Mouse (Mus musculus) hindbrain, embryonic 16.5 days (tissue): Measurements from ENCODE around the gene Olfr1061. TPM values are rescaled to one million over a fixed set of nuclear protein-coding genes. Genes with fewer than 3 reads are reported as not detected.
"Not testable (repeated sequence)": the region's sequence is repeated elsewhere in the genome, so short reads cannot be mapped to it uniquely, and the experiment has no call there.

Experiments used
- ATAC-seq: fragments of 200-750 bp; cut with Nextera tagmentation; 2 replicates; pipeline ENCODE4 v1.8.0; 2017; ENCODE audit warnings: moderate TSS enrichment, moderate library complexity
- H3K27ac ChIP-seq: fragments of 300-500 bp; sonication (generic); 2 replicates; pipeline ENCODE4 v1.5.1; 2014; ENCODE audit warnings: low read depth, mild to moderate bottlenecking, control low read depth, low read length, moderate library complexity
- H3K27me3 ChIP-seq: fragments of 300-500 bp; sonication (generic); replicated peaks from 2 replicates; pipeline ENCODE4 v1.6.1; 2014; ENCODE audit warnings: low read length; ENCODE audit not compliant: control insufficient read depth, insufficient read depth
- H3K36me3 ChIP-seq: fragments of 300-500 bp; sonication (generic); 2 replicates; pipeline ENCODE4 v1.6.1; 2014; ENCODE audit warnings: mild to moderate bottlenecking, low read length, moderate library complexity, mixed read lengths; ENCODE audit not compliant: control insufficient read depth, insufficient read depth
- H3K4me1 ChIP-seq: fragments of 300-500 bp; sonication (generic); 2 replicates; pipeline ENCODE4 v1.6.1; 2014; ENCODE audit warnings: low read depth, low read length; ENCODE audit not compliant: control insufficient read depth, insufficient read depth
- H3K4me2 ChIP-seq: fragments of 300-500 bp; sonication (generic); 2 replicates; pipeline ENCODE4 v1.6.1; 2014; ENCODE audit warnings: mild to moderate bottlenecking, low read length, control low read depth, moderate library complexity
- H3K4me3 ChIP-seq: fragments of 300-500 bp; sonication (generic); 2 replicates; pipeline ENCODE4 v1.5.1; 2014; ENCODE audit warnings: mild to moderate bottlenecking, low read length, control low read depth, moderate library complexity
- H3K9ac ChIP-seq: fragments of 300-500 bp; sonication (generic); 2 replicates; pipeline ENCODE4 v1.6.1; 2014; ENCODE audit warnings: low read depth, mild to moderate bottlenecking, control low read depth, low read length, moderate library complexity
- H3K9me3 ChIP-seq: fragments of 300-500 bp; sonication (generic); 2 replicates; pipeline ENCODE4 v1.6.1; 2014; ENCODE audit warnings: mild to moderate bottlenecking, low read length, moderate library complexity; ENCODE audit not compliant: control insufficient read depth
- WGBS: fragments of 180-500 bp; shearing (Covaris S2); extraction: QIAGEN DNeasy Blood & Tissue Kit; methylation state at CpG from one replicate; pipeline ENCODE4 v1.1.7; 2014; 5-methylcytosine and 5-hydroxymethylcytosine counted together
- polyA plus RNA-seq: library from polyadenylated mRNA; unstranded; fragments of >200 nt; fragmentation: Nextera tagmentation; extraction: Ambion mirVana; gene quantifications from 2 replicates; pipeline ENCODE4 v1.2.1, GENCODE M21; 2015

Gene Olfr1061
- polyA plus RNA-seq, 1 experiment from 2014 or later: not detected

- H3K36me3 ChIP-seq, H3K9me3 ChIP-seq, H3K4me3 ChIP-seq, H3K4me2 ChIP-seq, ATAC-seq, H3K27ac ChIP-seq, H3K27me3 ChIP-seq, H3K4me1 ChIP-seq, H3K9ac ChIP-seq: not testable (repeated sequence)
- WGBS: no CpG with 5 or more reads among the region's 6 CpGs
Measured at GRCm38 (mm10) chr2:86366342-86366741, 47.5 kb downstream of the Olfr1061 start.

Other genes starting within 250 kb of the Olfr1061 start
- not detected in 2 replicates for gene Olfr1043, start 246.5 kb downstream of the Olfr1061 start, polyA plus RNA-seq
- not detected in 2 replicates for gene Olfr1044, start 236.2 kb downstream of the Olfr1061 start, polyA plus RNA-seq
- gene Olfr52, start 228.4 kb downstream of the Olfr1061 start, polyA plus RNA-seq: not detected in 2 replicates
- not detected in 2 replicates for gene Olfr1045, start 211.0 kb downstream of the Olfr1061 start, polyA plus RNA-seq
- gene Olfr1046, start 194.7 kb downstream of the Olfr1061 start, polyA plus RNA-seq: not detected in 2 replicates
- not detected in 2 replicates for gene Olfr1047, start 182.6 kb downstream of the Olfr1061 start, polyA plus RNA-seq
- gene Olfr1048, start 173.8 kb downstream of the Olfr1061 start, polyA plus RNA-seq: not detected in 2 replicates
- not detected in 2 replicates for gene Olfr1049, start 155.7 kb downstream of the Olfr1061 start, polyA plus RNA-seq
- not detected in 2 replicates for gene Olfr1051, start 135.0 kb downstream of the Olfr1061 start, polyA plus RNA-seq
- gene Olfr1052, start 121.6 kb downstream of the Olfr1061 start, polyA plus RNA-seq: not detected in 2 replicates
- gene Olfr1053, start 98.8 kb downstream of the Olfr1061 start, polyA plus RNA-seq: not detected in 2 replicates
- not detected in 2 replicates for gene Olfr1054, start 78.6 kb downstream of the Olfr1061 start, polyA plus RNA-seq
- gene Olfr1055, start 63.8 kb downstream of the Olfr1061 start, polyA plus RNA-seq: not detected in 2 replicates
- gene Olfr1056, start 51.6 kb downstream of the Olfr1061 start, polyA plus RNA-seq: not detected in 2 replicates
- gene Olfr1057, start 35.7 kb downstream of the Olfr1061 start, polyA plus RNA-seq: not detected in 2 replicates
- gene Olfr1058, start 25.5 kb downstream of the Olfr1061 start, polyA plus RNA-seq: not detected in 2 replicates
- not detected in 2 replicates for gene Olfr1062, start 12.7 kb upstream of the Olfr1061 start, polyA plus RNA-seq
- gene Olfr1065, start 36.5 kb upstream of the Olfr1061 start, polyA plus RNA-seq: not detected in 2 replicates
- gene Olfr1066, start 42.2 kb upstream of the Olfr1061 start, polyA plus RNA-seq: not detected in 2 replicates
- gene Olfr228, start 73.3 kb upstream of the Olfr1061 start, polyA plus RNA-seq: not detected in 2 replicates
- not detected in 2 replicates for gene Olfr1076, start 94.4 kb upstream of the Olfr1061 start, polyA plus RNA-seq
- gene Olfr1079, start 128.4 kb upstream of the Olfr1061 start, polyA plus RNA-seq: not detected in 2 replicates
- gene Olfr1080, start 144.2 kb upstream of the Olfr1061 start, polyA plus RNA-seq: not detected in 2 replicates
- gene Olfr1082, start 184.9 kb upstream of the Olfr1061 start, polyA plus RNA-seq: not detected in 2 replicates
- not detected in 2 replicates for gene Olfr1084, start 225.7 kb upstream of the Olfr1061 start, polyA plus RNA-seq
- not detected in 2 replicates for gene Olfr1085, start 248.0 kb upstream of the Olfr1061 start, polyA plus RNA-seq